Mouse (Mus musculus): ENCODE data around the gene Arhgef12. TPM values are rescaled to one million over a fixed set of nuclear protein-coding genes. Genes with fewer than 3 reads are reported as not detected.

The Arhgef12 gene
- polyA plus RNA-seq, 1 experiment from 2014 or later = 11.2 TPM

DNA sequence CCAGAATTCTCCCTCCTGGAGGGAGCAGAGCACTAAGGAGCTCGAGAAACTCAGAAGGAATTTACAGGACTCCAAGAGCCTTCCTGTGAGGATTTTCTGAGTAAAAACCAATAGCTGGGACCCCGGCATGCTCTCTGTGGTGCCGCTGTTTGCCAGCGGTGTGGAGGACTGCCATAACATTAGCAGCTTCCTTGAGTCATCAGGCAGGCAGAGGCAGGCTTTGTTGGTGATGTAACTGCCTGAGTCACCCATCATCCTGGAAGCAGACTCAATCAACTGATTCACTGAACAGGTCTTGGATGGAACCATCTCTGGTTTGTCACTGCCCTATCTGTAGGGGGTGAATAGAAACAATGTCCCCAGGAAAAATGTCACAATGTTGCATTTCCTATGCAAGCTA lies 96.0 kb downstream of the Arhgef12 start:
- 78% methylated on average over 4 of the region's 4 CpGs for WGBS
- no peak for ATAC-seq (replicated peaks; ENCODE audit: low FRiP score, low read depth)

DNA sequence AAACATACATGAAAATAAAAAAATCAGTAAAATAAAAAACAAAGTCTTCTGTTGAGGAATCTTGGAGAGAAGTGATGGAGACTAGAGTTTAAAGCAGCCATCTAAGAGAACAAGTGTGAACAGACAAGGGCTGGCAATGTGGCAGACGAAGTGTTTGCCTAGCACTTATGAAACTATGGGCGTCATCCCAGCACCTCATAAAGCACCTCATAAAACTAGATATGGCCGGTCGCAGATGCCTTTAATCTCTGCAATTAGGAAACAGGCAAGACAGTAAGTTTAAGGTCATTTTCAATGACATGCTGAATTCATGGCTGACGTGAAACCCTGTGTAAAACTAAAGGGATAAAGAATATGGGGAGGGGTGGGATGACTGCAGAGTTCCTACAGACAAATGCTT lies 103.2 kb downstream of the Arhgef12 start:
- ATAC-seq (replicated peaks; ENCODE audit: low FRiP score, low read depth) (no peak), DNase-seq (ENCODE audit: low spot score) (no peak)
- H3K4me1 ChIP-seq (replicated peaks; ENCODE audit: insufficient read depth, low read length) = no peaks in the 10 kb centered on the region
- no peak overlapping the region for H3K9ac ChIP-seq (ENCODE audit: low read depth, low read length)
- TF ChIP-seq CTCF (IDR thresholded peaks at IDR 0.05; ENCODE audit: low read depth) = no peak
- H3K4me2 ChIP-seq (ENCODE audit: low read length) = no peak overlapping the region
- H3K27ac ChIP-seq = no peak overlapping the region
- 63% methylated on average over 5 of the region's 5 CpGs for WGBS
- no peaks in the 10 kb centered on the region for H3K27me3 ChIP-seq (ENCODE audit: insufficient read depth, low read length)
- H3K4me3 ChIP-seq (replicated peaks; ENCODE audit: low read depth, low read length) = no peak overlapping the region
- peaks cover 55% of the 10 kb centered on the region for H3K36me3 ChIP-seq (ENCODE audit: insufficient read depth, low read length)
- no peaks in the 10 kb centered on the region for H3K9me3 ChIP-seq (replicated peaks; ENCODE audit: low read length)

More for the DNA sequence above, 96.0 kb downstream of the Arhgef12 start:
- Histone ChIP-seq H3K27ac (no peak overlapping the region), H3K4me2 (ENCODE audit: low read length) (no peak overlapping the region), H3K9me3 (replicated peaks; ENCODE audit: low read length) (no peaks in the 10 kb centered on the region), H3K4me1 (replicated peaks; ENCODE audit: insufficient read depth, low read length) (no peaks in the 10 kb centered on the region), H3K4me3 (replicated peaks; ENCODE audit: low read depth, low read length) (no peak overlapping the region), H3K9ac (ENCODE audit: low read depth, low read length) (no peak overlapping the region), H3K36me3 (ENCODE audit: insufficient read depth, low read length) (peaks cover 20% of the 10 kb centered on the region), H3K27me3 (ENCODE audit: insufficient read depth, low read length) (no peaks in the 10 kb centered on the region)
- no peak for DNase-seq (ENCODE audit: low spot score)
- no peak for TF ChIP-seq CTCF (IDR thresholded peaks at IDR 0.05; ENCODE audit: low read depth)

DNA sequence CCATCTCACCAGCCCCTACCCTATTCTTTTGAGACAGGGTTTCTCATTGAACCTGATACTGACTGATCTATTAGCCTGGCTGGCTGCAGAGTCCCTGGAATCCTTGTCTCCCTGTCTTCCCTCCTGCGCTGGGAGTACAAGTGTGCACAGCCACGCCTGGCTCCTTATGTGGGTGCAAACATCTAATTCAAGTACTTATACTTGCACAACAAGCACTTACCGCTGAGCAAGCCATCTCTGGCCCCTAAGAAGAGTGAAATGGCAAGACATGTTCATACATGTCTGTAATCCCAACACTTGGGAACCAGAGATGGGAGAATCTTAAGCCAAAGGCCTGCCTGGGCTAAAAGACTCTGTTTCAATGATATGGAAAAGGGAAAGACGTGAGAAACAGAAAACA lies 104.0 kb downstream of the Arhgef12 start:
- Histone ChIP-seq H3K9me3 (replicated peaks; ENCODE audit: low read length) (no peaks in the 10 kb centered on the region), H3K4me1 (replicated peaks; ENCODE audit: insufficient read depth, low read length) (no peaks in the 10 kb centered on the region), H3K4me3 (replicated peaks; ENCODE audit: low read depth, low read length) (no peak overlapping the region), H3K27ac (no peak overlapping the region), H3K4me2 (ENCODE audit: low read length) (no peak overlapping the region), H3K27me3 (ENCODE audit: insufficient read depth, low read length) (no peaks in the 10 kb centered on the region), H3K36me3 (ENCODE audit: insufficient read depth, low read length) (peaks cover 61% of the 10 kb centered on the region), H3K9ac (ENCODE audit: low read depth, low read length) (no peak overlapping the region)
- ATAC-seq (replicated peaks; ENCODE audit: low FRiP score, low read depth) (no peak), DNase-seq (ENCODE audit: low spot score) (no peak)
- 93% methylated on average over 4 of the region's 4 CpGs for WGBS
- TF ChIP-seq CTCF (IDR thresholded peaks at IDR 0.05; ENCODE audit: low read depth) = no peak

DNA sequence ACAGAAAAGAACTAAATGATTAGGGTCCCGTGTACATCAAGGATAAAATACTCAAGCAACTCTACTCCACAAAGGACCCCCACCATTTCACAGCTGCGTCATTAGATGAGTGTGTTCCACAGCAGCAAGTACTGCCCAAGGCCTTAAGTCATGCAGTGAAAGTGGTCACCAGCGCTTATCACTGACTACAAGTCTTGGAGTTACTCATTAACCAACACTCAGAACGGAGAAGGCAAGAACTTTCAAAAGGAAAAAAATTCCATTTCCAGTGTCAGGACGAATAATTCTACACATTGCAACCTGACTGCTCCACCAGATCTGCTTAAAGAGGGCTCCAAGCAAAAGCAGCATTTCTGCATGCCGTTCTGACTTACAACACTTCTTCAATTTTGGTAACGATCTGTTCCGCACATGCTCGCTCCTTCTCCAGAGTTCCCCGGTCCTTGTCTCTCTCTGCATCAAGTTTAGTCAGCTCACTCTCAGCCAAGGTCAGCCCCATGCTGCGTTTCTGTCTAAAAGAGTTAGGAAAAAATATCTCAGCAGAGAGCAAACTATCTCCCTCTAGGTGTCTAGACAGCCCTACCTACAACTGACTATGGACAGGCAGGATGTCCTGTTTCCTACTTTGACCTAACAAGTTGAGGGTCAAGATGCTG lies 106.3 kb downstream of the Arhgef12 start:
- Histone ChIP-seq H3K36me3 (ENCODE audit: insufficient read depth, low read length) (peaks cover 68% of the 10 kb centered on the region), H3K27ac (no peak overlapping the region), H3K27me3 (ENCODE audit: insufficient read depth, low read length) (no peaks in the 10 kb centered on the region), H3K9me3 (replicated peaks; ENCODE audit: low read length) (no peaks in the 10 kb centered on the region), H3K4me2 (ENCODE audit: low read length) (no peak overlapping the region), H3K4me3 (replicated peaks; ENCODE audit: low read depth, low read length) (no peak overlapping the region), H3K4me1 (replicated peaks; ENCODE audit: insufficient read depth, low read length) (no peaks in the 10 kb centered on the region), H3K9ac (ENCODE audit: low read depth, low read length) (no peak overlapping the region)
- DNase-seq (ENCODE audit: low spot score) (no peak), ATAC-seq (replicated peaks; ENCODE audit: low FRiP score, low read depth) (no peak)
- 76% methylated on average over 11 of the region's 11 CpGs for WGBS
- TF ChIP-seq CTCF (IDR thresholded peaks at IDR 0.05; ENCODE audit: low read depth) = no peak

DNA sequence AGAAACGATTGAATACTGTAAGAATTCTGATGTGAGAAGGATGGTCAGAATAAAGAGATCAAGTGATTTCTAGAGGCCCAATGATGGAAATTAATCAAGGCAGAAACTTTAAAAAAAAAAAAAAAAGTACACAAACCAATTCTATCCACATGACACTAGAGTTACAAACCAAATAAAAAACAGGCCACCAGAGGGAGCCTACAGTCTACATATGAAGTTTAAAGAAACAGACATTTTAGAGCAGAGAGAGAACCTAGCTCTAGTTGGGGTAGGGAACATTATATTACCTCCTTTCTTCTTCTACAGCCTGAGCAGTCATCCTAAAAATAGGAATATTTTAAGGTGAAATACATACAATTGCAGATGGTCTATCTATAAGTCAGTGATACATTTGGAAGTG lies 107.0 kb downstream of the Arhgef12 start:
- Histone ChIP-seq H3K4me3 (replicated peaks; ENCODE audit: low read depth, low read length) (no peak overlapping the region), H3K9me3 (replicated peaks; ENCODE audit: low read length) (no peaks in the 10 kb centered on the region), H3K27ac (no peak overlapping the region), H3K4me1 (replicated peaks; ENCODE audit: insufficient read depth, low read length) (no peaks in the 10 kb centered on the region), H3K9ac (ENCODE audit: low read depth, low read length) (no peak overlapping the region), H3K36me3 (ENCODE audit: insufficient read depth, low read length) (peaks cover 73% of the 10 kb centered on the region), H3K27me3 (ENCODE audit: insufficient read depth, low read length) (no peaks in the 10 kb centered on the region), H3K4me2 (ENCODE audit: low read length) (no peak overlapping the region)
- peak; percentile 76 for TF ChIP-seq CTCF (IDR thresholded peaks at IDR 0.05; ENCODE audit: low read depth)
- DNase-seq (ENCODE audit: low spot score) (peak; percentile 95), ATAC-seq (replicated peaks; ENCODE audit: low FRiP score, low read depth) (no peak)
- WGBS = 86% methylated on average over 1 of the region's 1 CpGs

DNA sequence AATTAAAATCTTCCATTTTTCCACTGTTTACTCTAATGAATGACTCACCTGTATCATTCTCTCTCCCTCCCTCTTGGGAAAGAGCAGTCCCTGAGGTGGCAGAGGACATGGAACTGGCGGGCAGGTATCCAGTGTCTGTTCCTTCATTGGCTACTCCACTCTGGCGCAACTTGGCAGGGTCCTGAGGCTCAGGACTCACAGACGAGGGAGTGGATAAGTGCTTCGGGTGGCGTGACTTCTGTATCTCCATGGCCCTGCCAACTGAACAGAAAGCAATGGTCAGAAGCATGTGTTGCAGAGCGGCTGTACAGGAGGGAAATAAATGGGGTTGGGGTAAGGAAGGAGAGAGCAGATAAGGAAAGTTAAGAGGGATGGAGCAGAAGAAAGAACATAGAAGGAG lies 109.5 kb downstream of the Arhgef12 start:
- no peaks in the 10 kb centered on the region for H3K27me3 ChIP-seq (ENCODE audit: insufficient read depth, low read length)
- H3K4me1 ChIP-seq (replicated peaks; ENCODE audit: insufficient read depth, low read length) = no peaks in the 10 kb centered on the region
- no peak overlapping the region for H3K9ac ChIP-seq (ENCODE audit: low read depth, low read length)
- peaks cover 72% of the 10 kb centered on the region for H3K36me3 ChIP-seq (ENCODE audit: insufficient read depth, low read length)
- H3K27ac ChIP-seq = no peak overlapping the region
- TF ChIP-seq CTCF (IDR thresholded peaks at IDR 0.05; ENCODE audit: low read depth) = no peak
- H3K4me2 ChIP-seq (ENCODE audit: low read length) = no peak overlapping the region
- H3K4me3 ChIP-seq (replicated peaks; ENCODE audit: low read depth, low read length) = no peak overlapping the region
- H3K9me3 ChIP-seq (replicated peaks; ENCODE audit: low read length) = no peaks in the 10 kb centered on the region
- WGBS = 92% methylated on average over 6 of the region's 6 CpGs
- no peak for DNase-seq (ENCODE audit: low spot score)
- no peak for ATAC-seq (replicated peaks; ENCODE audit: low FRiP score, low read depth)

DNA sequence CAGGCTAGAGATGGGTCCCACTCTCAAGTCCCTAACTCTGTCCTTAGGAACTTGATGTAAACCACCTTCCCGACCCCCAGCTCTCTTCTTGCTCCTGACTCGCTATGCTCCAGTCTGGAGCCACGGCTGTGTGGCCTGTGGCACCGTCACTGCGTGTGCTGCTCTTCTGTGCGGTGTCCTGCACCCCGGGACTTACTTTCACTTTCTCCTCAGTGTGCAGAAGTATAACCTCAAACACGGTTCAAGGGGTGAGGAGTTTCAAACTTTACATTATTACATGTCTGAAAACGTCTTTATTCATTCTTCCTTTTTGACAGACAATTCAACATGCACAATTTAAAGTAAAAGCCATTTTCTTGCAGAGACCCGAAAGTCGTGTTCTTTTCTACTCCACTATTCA lies 111.7 kb downstream of the Arhgef12 start:
- Histone ChIP-seq H3K4me1 (replicated peaks; ENCODE audit: insufficient read depth, low read length) (no peaks in the 10 kb centered on the region), H3K9me3 (replicated peaks; ENCODE audit: low read length) (no peaks in the 10 kb centered on the region), H3K9ac (ENCODE audit: low read depth, low read length) (no peak overlapping the region), H3K27me3 (ENCODE audit: insufficient read depth, low read length) (no peaks in the 10 kb centered on the region), H3K4me3 (replicated peaks; ENCODE audit: low read depth, low read length) (no peak overlapping the region), H3K27ac (no peak overlapping the region), H3K36me3 (ENCODE audit: insufficient read depth, low read length) (peaks cover 73% of the 10 kb centered on the region), H3K4me2 (ENCODE audit: low read length) (no peak overlapping the region)
- TF ChIP-seq CTCF (IDR thresholded peaks at IDR 0.05; ENCODE audit: low read depth) = no peak
- DNase-seq (ENCODE audit: low spot score) (no peak), ATAC-seq (replicated peaks; ENCODE audit: low FRiP score, low read depth) (no peak)
- 91% methylated on average over 11 of the region's 11 CpGs for WGBS
